Mouse (Mus musculus) embryonic facial prominence, embryonic 14.5 days (tissue): ENCODE measurements at regions not wholly inside any gene's neighbourhood (a gene's known extent, or its start where the extent isn't known, plus 50 kb on each side); places are given as distances from the start of the nearest gene placed in this dataset.
A peak's percentile ranks its signal among the peaks of the same experiment; 100 is the strongest.

Experiments
- ATAC-seq: fragments of 200-750 bp; cut with Nextera tagmentation; 2 replicates; pipeline ENCODE4 v1.8.0; 2017; ENCODE audit warnings: low read depth, moderate number of reproducible peaks, moderate TSS enrichment
- DNase-seq: peaks from one replicate; pipeline ENCODE4 v3.0.0-alpha.2; 2015; ENCODE audit warnings: low spot score
- H3K27ac ChIP-seq: fragments of 300-500 bp; sonication (generic); replicated peaks from 2 replicates; pipeline ENCODE4 v1.5.1; 2014; ENCODE audit warnings: low read depth, mild to moderate bottlenecking, low read length, moderate library complexity
- H3K27me3 ChIP-seq: fragments of 300-500 bp; sonication (generic); replicated peaks from 2 replicates; pipeline ENCODE4 v1.6.1; 2014; ENCODE audit warnings: low read length; ENCODE audit not compliant: control insufficient read depth, insufficient read depth
- H3K36me3 ChIP-seq: fragments of 300-500 bp; sonication (generic); 2 replicates; pipeline ENCODE4 v1.6.1; 2014; ENCODE audit warnings: low read length, mixed read lengths; ENCODE audit not compliant: control insufficient read depth, insufficient read depth
- H3K4me1 ChIP-seq: fragments of 300-500 bp; sonication (generic); 2 replicates; pipeline ENCODE4 v1.6.1; 2014; ENCODE audit warnings: antibody characterized with exemption, low read length; ENCODE audit not compliant: control insufficient read depth, insufficient read depth
- H3K4me2 ChIP-seq: fragments of 300-500 bp; sonication (generic); 2 replicates; pipeline ENCODE4 v1.6.1; 2014; ENCODE audit warnings: low read depth, mild to moderate bottlenecking, low read length, moderate library complexity, mixed read lengths
- H3K4me3 ChIP-seq: fragments of 300-500 bp; sonication (generic); 2 replicates; pipeline ENCODE4 v1.5.1; 2014; ENCODE audit warnings: low read depth, mild to moderate bottlenecking, low read length
- H3K9ac ChIP-seq: fragments of 300-500 bp; sonication (generic); 2 replicates; pipeline ENCODE4 v1.6.1; 2014; ENCODE audit warnings: low read depth, mild to moderate bottlenecking, low read length, moderate library complexity, mixed read lengths
- H3K9me3 ChIP-seq: fragments of 300-500 bp; sonication (generic); 2 replicates; pipeline ENCODE4 v1.6.1; 2016; ENCODE audit warnings: low read length; ENCODE audit not compliant: control insufficient read depth
- WGBS: fragments of 180-500 bp; shearing (Covaris S2); extraction: QIAGEN DNeasy Blood & Tissue Kit; methylation state at CpG from one replicate; pipeline ENCODE4 v1.1.7; 2014; 5-methylcytosine and 5-hydroxymethylcytosine counted together

DNA sequence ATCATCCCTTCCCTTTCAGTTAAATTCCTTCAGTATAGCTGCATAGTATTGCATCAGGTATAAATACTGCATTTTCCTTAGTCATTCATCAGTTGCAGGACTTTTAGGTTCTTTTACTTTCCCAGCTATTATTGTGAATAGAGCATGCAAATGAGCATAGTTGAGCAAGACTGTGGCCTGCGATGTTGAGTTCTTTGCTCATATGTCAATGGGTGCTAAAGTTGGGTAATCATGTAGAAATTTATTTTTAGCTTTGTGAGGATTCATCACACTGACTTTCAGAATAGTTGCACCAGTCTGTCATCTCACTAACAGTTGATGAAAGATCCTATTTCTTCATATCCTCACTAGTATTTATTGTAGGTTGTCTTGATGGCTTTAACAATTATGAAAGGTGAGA, 380.3 kb upstream of the Arrdc3 start:
- Histone ChIP-seq H3K9ac (no peak overlapping the region), H3K27ac (no peak overlapping the region), H3K4me1 (no peaks in the 10 kb centered on the region), H3K4me3 (no peak overlapping the region), H3K4me2 (no peak overlapping the region), H3K36me3 (no peaks in the 10 kb centered on the region), H3K9me3 (no peaks in the 10 kb centered on the region), H3K27me3 (no peaks in the 10 kb centered on the region)
- DNase-seq (no peak), ATAC-seq (no peak)
- WGBS: 78% methylated on average over 1 of the region's 1 CpGs

- 55% methylated on average over 3 of the region's 3 CpGs for WGBS
- Histone ChIP-seq H3K9ac (no peak overlapping the region), H3K4me1 (no peaks in the 10 kb centered on the region), H3K9me3 (no peaks in the 10 kb centered on the region), H3K4me2 (no peak overlapping the region), H3K27ac (no peak overlapping the region), H3K4me3 (no peak overlapping the region), H3K36me3 (no peaks in the 10 kb centered on the region), H3K27me3 (no peaks in the 10 kb centered on the region)
- ATAC-seq (no peak), DNase-seq (no peak)
Measured at GRCm38 (mm10) chr13:80514171-80514981, 368.8 kb upstream of the Arrdc3 start.

GRCm38 (mm10) chr13:80514982-80515253, 368.3 kb upstream of the Arrdc3 start:
- H3K9ac ChIP-seq: no peak overlapping the region
- H3K27me3 ChIP-seq: no peaks in the 10 kb centered on the region
- DNase-seq (no peak), ATAC-seq (no peak)
- no peaks in the 10 kb centered on the region for H3K9me3 ChIP-seq
- H3K4me2 ChIP-seq: no peak overlapping the region
- H3K4me1 ChIP-seq: no peaks in the 10 kb centered on the region
- no peak overlapping the region for H3K4me3 ChIP-seq
- no peaks in the 10 kb centered on the region for H3K36me3 ChIP-seq
- WGBS: 60% methylated on average over 4 of the region's 4 CpGs
- H3K27ac ChIP-seq: no peak overlapping the region

- ATAC-seq: no peak
- H3K27ac ChIP-seq: no peak overlapping the region
- H3K9ac ChIP-seq: no peak overlapping the region
- no peak overlapping the region for H3K4me3 ChIP-seq
- no peaks in the 10 kb centered on the region for H3K4me1 ChIP-seq
- 52% methylated on average over 1 of the region's 1 CpGs for WGBS
- no peak for DNase-seq
- H3K9me3 ChIP-seq: no peaks in the 10 kb centered on the region
- H3K27me3 ChIP-seq: no peaks in the 10 kb centered on the region
- no peak overlapping the region for H3K4me2 ChIP-seq
- no peaks in the 10 kb centered on the region for H3K36me3 ChIP-seq
Measured at GRCm38 (mm10) chr13:80518836-80519235, 364.3 kb upstream of the Arrdc3 start.

DNA sequence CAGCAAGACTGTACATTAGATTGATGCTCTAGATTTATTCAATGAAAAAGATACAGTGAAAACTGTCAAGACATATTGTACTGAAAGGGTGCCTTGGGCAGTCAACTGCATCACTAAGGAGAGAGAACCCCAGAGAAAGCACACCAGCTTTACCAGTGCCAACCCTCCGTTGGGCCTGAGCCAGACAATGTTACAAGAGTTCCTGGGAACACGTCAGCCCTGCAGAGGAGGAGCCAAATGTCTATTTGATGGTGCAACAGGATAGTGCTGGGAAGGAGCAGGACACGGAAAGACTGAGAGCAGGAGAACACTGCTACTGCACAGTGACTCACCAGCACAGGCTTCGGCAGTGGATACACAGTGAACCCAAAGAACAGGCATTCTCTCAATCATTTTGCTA, 363.4 kb upstream of the Arrdc3 start:
- H3K4me1 ChIP-seq: no peaks in the 10 kb centered on the region
- H3K4me2 ChIP-seq: no peak overlapping the region
- 61% methylated on average over 4 of the region's 4 CpGs for WGBS
- H3K4me3 ChIP-seq: no peak overlapping the region
- H3K27me3 ChIP-seq: no peaks in the 10 kb centered on the region
- no peaks in the 10 kb centered on the region for H3K36me3 ChIP-seq
- no peak overlapping the region for H3K9ac ChIP-seq
- H3K27ac ChIP-seq: no peak overlapping the region
- H3K9me3 ChIP-seq: no peaks in the 10 kb centered on the region
- ATAC-seq (no peak), DNase-seq (peak; percentile 10)

DNA sequence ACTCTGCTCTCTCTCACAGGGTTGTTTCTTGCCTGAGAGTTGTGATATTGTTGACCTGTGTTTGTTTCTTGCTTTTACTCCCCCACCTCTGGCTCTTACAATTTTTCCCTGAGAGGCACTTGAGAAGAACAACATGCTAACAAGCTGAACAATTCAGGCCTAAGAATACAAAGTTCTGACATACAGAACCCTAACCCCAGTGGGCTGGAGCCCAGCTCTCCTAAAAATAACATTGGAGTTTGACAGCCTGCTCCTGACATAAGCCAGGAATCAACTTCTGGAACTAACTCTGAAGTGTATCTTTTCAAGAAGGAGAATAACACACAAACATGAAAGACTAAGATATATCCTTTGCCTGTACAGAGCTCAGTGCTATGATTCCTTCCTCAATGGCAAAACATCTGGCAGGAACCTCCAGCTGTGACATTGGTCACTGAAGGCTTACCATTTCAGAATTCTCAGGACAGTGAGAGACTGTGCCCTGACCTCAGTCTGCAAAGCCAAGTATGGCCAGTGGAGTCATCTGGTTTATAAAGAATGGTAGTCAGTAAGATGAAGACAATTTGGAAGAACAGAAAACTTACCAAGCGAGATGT, 347.3 kb upstream of the Arrdc3 start:
- no peak for DNase-seq
- Histone ChIP-seq H3K4me3 (no peak overlapping the region), H3K4me1 (no peaks in the 10 kb centered on the region), H3K36me3 (no peaks in the 10 kb centered on the region), H3K27me3 (no peaks in the 10 kb centered on the region), H3K27ac (no peak overlapping the region), H3K9ac (no peak overlapping the region), H3K4me2 (no peak overlapping the region), H3K9me3 (no peaks in the 10 kb centered on the region)
- no peak for ATAC-seq
- WGBS: 74% methylated on average over 1 of the region's 1 CpGs

DNA sequence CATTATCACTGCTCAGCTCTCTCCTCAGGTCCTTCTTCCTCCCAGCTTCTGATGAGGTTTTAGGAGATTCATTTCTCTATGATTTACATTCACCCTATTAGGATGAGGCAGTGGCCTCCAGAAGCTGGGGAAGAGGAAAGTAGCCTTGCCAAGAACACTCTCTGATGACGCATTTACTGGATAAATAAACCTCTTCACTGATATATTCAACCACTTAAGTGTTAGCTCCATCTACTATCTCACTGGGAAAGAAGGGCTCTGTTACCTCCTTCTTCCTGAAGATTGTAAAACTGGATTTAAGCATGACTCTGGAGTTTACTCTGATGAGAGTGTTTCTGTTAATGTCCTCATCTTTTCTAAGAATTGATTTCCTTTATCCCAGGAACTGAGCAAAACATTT, 338.2 kb upstream of the Arrdc3 start:
- Histone ChIP-seq H3K9me3 (no peaks in the 10 kb centered on the region), H3K4me3 (no peak overlapping the region), H3K36me3 (no peaks in the 10 kb centered on the region), H3K27me3 (no peaks in the 10 kb centered on the region), H3K27ac (no peak overlapping the region), H3K9ac (no peak overlapping the region), H3K4me1 (no peaks in the 10 kb centered on the region), H3K4me2 (no peak overlapping the region)
- no peak for DNase-seq
- no peak for ATAC-seq
- 71% methylated on average over 1 of the region's 1 CpGs for WGBS

DNA sequence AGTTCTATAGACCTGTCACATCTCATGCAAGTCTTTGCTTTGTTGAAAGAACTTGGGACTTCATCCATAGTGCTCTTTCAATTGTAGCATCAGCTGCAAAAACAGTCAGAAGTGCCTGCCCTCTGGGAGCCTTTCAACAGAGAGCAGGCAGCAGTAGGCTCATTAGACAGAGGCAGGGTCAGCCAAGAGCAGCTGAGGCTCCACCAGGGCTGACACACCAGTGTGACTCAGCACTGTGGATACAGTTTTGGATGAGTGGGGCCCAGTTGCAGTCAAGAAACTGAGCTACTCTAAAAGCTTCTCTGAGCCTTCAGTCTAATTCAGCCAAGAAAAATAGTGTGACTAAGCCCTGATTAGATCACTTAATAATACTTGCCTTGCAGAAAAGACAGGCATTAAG, 326.0 kb upstream of the Arrdc3 start:
- ATAC-seq (peak; percentile 84), DNase-seq (peak; percentile 56)
- H3K4me1 ChIP-seq: no peaks in the 10 kb centered on the region

More for the DNA sequence above, 326.0 kb upstream of the Arrdc3 start:
- Histone ChIP-seq H3K27ac (no peak overlapping the region), H3K9ac (no peak overlapping the region), H3K4me2 (no peak overlapping the region), H3K36me3 (no peaks in the 10 kb centered on the region), H3K9me3 (no peaks in the 10 kb centered on the region), H3K4me3 (no peak overlapping the region), H3K27me3 (no peaks in the 10 kb centered on the region)
